Mouse (Mus musculus): ENCODE measurements at regions not wholly inside any gene's neighbourhood (a gene's known extent, or its start where the extent isn't known, plus 50 kb on each side); places are given as distances from the start of the nearest gene placed in this dataset.
"Not testable (repeated sequence)": the region's sequence is repeated elsewhere in the genome, so short reads cannot be mapped to it uniquely, and the experiment has no call there.

- DNase-seq (ENCODE audit: low read depth) = no peak
These were observed 172.8 kb upstream of the Klf14 start for GRCm38 (mm10) chr6:31131716-31132115.

- no peak for DNase-seq (ENCODE audit: low read depth)
These were observed 173.7 kb upstream of the Klf14 start for GRCm38 (mm10) chr6:31132396-31133190.

DNA sequence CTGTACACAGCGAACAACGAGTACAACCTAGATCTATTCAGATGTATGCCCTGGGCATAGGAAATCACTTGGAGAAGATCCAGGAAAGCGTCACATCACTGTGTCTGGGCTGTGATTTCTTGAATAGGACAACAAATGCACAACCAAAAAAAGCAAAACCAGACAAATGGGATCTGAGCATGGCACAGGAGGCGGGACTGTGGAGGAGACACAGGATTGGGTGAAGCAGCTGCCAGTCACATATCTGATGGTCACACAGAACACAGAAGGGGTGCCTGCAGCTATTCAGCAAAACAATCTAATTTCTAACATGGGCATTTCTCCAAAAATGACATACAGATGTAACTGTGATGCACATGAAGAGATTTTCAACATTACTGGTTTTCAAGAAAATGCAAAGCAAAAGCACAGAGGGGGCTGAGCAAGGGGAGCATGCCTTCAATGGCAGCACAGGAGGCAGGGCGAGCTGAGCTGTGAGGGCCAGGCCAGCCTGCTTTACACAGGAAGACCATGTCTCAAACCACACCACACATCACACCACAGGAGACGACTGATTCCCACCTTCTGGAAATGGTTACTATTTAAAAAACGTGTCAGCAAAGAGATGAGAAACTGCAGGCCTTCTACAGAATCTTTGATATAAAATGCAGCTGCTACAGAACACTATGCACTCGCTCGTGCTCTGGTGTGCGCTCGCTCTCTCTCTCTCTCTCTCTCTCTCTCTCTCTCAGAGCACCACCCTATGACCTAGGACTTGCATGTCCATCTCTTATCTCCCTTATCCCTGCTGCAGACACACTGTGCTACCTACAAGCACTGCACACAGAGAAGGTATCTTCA lies 175.2 kb upstream of the Klf14 start:
- DNase-seq (ENCODE audit: low read depth) = no peak

- no peak for DNase-seq (ENCODE audit: low read depth)
These were observed 175.8 kb upstream of the Klf14 start for GRCm38 (mm10) chr6:31134736-31135077.

DNA sequence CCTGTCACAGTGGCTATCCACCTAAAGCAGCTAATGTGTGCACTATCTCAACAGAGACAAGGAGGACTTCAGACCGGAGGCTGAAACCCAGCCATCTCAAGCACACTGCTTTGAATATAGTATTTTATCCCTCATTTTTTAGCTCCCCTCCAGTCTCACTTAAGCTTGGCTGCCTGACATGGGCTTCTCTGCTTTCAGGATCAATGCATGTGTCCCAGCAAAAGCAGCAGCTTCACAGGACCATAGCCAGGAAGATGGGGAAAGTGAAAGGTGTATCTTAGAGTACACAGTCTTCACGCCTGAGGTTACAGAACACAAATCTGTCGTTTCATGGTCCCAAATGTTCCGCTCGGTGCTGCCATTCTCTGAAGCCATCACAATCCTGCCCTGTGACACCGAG lies 176.7 kb upstream of the Klf14 start:
- DNase-seq (ENCODE audit: low read depth) = no peak

DNA sequence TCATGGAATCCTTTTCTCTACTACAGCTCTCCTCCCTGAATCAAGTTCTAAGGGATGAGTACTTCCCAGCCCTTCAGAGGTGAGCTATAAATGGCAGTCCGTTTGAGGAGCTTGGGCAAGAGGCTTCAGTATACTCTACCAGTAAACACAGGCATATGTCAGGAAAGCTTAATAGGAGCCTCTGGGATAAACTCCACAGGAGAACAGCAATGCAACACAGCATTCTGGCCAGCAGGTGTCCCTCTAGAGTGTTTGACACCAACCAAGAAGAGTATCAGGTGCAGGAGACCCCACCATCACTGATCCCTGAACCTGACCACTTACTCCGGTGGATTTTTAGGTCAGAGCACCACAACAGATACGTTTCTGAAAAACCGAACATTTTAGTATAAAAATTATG lies 178.0 kb upstream of the Klf14 start:
- no peak for DNase-seq (ENCODE audit: low read depth)

DNA sequence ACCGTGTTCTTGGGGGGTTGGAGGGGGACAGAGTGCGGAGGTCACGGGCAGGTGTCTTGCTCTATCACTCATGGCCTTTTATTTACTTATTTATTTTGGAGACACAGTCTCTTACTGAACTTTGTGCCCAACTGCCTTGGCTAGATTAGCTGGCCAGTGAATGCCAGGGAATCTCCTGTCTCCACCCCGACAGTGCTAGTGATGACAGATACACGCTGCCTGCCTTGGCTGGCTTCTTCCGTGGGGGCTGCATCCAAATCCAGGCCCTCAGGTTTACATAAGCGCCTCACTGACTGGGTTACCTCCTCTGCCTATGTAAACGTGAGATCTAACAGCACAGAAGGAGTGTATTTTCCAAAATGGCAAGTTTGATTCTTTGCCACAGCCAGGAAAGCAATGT lies 178.5 kb upstream of the Klf14 start:
- no peak for DNase-seq (ENCODE audit: low read depth)

DNA sequence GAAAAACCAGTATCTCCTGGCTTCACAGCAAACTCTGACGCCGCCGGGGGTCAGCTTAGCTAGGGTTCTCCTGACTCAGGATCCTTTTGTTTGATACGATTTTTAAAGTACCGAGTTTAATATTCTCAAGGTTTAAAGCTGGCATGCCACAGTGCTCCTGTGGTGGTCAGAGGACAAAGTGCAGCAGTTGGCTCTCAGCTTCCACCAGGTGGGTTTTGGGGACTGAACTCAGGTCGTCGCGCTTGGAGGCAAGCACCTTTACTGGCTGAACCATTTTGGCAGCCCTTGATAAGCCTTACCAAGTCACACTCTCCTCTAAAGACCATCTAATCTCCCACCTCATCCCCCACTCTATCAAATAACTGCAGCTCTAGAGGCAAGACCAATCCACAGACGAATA lies 181.1 kb upstream of the Klf14 start:
- DNase-seq (ENCODE audit: low read depth) = no peak

GRCm38 (mm10) chr6:31140593-31140992 lies 181.7 kb upstream of the Klf14 start:
- DNase-seq (ENCODE audit: low read depth) = no peak

DNA sequence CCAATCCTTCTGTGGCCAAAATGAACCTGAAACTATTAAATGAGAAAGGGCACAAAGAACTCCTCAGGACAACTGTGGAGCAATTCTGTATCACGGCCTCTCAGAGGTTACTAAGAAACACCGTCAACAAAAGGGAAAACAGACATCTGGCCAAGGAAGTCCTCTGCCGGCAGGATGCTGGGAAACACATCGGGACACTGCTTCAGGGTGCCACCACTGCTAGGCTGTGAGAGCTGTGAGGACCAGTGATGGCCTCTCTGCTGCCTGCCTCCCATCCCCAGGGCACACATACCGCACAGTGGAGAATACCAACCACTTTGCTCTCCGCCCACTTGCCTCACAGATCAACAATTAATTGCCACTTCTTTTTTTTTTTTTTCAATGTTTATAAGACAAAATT lies 182.6 kb upstream of the Klf14 start:
- no peak for DNase-seq (ENCODE audit: low read depth)

GRCm38 (mm10) chr6:31142479-31143007 lies 183.7 kb upstream of the Klf14 start:
- DNase-seq (ENCODE audit: low read depth) = not testable (repeated sequence)

- DNase-seq (ENCODE audit: low read depth) = no peak
These were observed 186.8 kb upstream of the Klf14 start for GRCm38 (mm10) chr6:31145687-31146086.

DNA sequence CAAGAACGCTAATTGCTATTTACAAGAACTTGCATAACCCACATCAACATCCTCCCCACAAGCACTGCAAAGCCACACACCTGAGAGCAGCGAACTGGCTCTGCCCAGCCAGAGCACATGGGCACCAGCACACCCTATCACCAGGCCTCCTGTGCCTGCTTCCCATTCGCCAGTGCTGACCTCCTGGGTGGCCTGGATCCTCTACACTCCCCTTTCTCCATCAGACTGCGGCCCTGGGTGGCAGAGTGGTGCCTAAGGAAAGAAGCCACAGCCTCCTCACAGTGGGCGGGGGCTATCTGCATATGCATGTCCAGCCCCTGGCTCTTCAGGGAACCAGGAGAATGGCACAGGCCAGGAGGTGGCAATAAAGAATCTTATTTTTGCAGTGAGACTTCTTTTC lies 187.9 kb upstream of the Klf14 start:
- no peak for DNase-seq (ENCODE audit: low read depth)

GRCm38 (mm10) chr6:31147682-31148081 lies 188.8 kb upstream of the Klf14 start:
- no peak for DNase-seq (ENCODE audit: low read depth)

GRCm38 (mm10) chr6:31148311-31148856 lies 189.5 kb upstream of the Klf14 start:
- DNase-seq (ENCODE audit: low read depth) = no peak

GRCm38 (mm10) chr6:31149164-31149563 lies 190.3 kb upstream of the Klf14 start:
- DNase-seq (ENCODE audit: low read depth) = no peak

- DNase-seq (ENCODE audit: low read depth) = no peak
These were observed 191.5 kb upstream of the Klf14 start for GRCm38 (mm10) chr6:31150416-31150815.

DNA sequence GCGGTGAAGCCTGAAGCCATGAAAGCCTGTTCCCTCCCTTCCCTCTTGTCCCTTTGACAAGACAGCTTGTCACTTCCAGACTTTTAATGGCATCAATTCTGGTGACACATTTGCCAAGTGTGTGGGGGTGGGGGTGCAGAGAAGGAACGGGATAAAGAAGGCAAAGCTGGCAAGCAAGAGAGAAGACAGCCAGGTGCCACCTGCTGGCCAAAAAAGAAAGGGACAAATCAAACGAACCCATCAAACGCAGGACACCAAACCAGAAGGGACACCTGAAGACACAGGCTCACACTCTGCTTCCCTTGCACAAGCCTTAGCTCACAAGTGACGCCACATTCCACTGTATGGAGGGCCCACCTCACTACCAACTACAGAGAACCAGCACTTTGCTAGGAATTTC lies 197.0 kb upstream of the Klf14 start:
- DNase-seq (ENCODE audit: low read depth) = peak; percentile 25

GRCm38 (mm10) chr6:31156999-31157398 lies 198.1 kb upstream of the Klf14 start:
- DNase-seq (ENCODE audit: low read depth) = no peak

- DNase-seq (ENCODE audit: low read depth) = no peak
These were observed 198.6 kb upstream of the Klf14 start for GRCm38 (mm10) chr6:31157429-31157828.

DNA sequence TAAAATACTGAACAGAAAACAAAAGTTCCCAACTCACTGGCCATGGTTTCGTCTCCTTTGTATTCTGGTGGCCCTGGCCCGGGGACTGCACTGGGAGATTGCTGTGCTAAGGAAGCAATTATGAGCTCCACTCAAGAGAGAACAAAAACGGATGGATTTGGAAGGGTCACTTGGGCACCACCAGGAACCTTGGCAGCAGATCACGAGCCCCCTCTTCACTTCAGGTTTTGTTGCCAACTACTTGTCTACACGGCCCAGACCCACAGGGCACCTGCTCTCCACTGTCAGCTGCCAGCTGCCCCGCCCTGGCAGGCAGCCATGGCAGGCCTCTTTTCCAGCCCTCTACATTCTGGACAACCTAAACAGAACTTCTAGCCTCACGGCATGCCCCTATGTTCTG lies 199.8 kb upstream of the Klf14 start:
- DNase-seq (ENCODE audit: low read depth) = no peak

DNA sequence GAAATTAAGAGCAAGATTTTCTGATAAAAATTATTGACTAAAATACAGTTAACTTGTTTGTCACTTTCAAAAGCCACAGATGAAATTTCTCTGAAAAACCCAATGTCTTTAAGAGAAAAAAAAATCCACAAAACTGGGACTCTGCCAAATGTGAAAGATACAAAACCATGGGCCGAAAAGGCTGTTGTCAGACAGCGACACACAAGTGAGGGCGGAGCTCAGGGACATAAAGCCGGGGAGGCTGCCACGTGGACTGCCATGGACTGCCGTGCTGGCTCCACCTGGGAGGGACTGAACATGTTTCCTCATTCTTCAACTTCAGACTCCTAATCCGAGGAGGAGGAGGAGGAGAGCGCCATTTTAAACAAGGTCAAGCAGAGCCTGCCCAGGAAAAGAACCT lies 200.4 kb upstream of the Klf14 start:
- no peak for DNase-seq (ENCODE audit: low read depth)

All from 416B (cell line).